Mouse (Mus musculus) neural tube, embryonic 11.5 days (tissue): ENCODE results near the gene Catsper2. TPM values are rescaled to one million over a fixed set of nuclear protein-coding genes. Genes with fewer than 3 reads are reported as not detected.

Source experiments
- ATAC-seq: fragments of 200-750 bp; cut with Nextera tagmentation; 2 replicates; pipeline ENCODE4 v1.8.0; 2017; ENCODE audit warnings: moderate number of reproducible peaks, mild to moderate bottlenecking, moderate TSS enrichment, moderate library complexity; ENCODE audit not compliant: insufficient read depth, low FRiP score, low TSS enrichment
- DNase-seq: peaks from one replicate; pipeline ENCODE4 v3.0.0-alpha.2; 2015; ENCODE audit warnings: low spot score
- H3K27ac ChIP-seq: fragments of 300-500 bp; sonication (generic); 2 replicates; pipeline ENCODE4 v1.5.1; 2014; ENCODE audit warnings: low read depth, mild to moderate bottlenecking, low read length
- H3K27me3 ChIP-seq: fragments of 300-500 bp; sonication (generic); 2 replicates; pipeline ENCODE4 v1.6.1; 2014; ENCODE audit warnings: mild to moderate bottlenecking, low read length, mixed read lengths; ENCODE audit not compliant: control insufficient read depth, insufficient read depth
- H3K36me3 ChIP-seq: fragments of 300-500 bp; sonication (generic); 2 replicates; pipeline ENCODE4 v1.6.1; 2014; ENCODE audit warnings: mild to moderate bottlenecking, low read length, moderate library complexity, mixed read lengths; ENCODE audit not compliant: control insufficient read depth, insufficient read depth
- H3K4me1 ChIP-seq: fragments of 300-500 bp; sonication (generic); 2 replicates; pipeline ENCODE4 v1.6.1; 2014; ENCODE audit warnings: low read length, mixed read lengths; ENCODE audit not compliant: control insufficient read depth, insufficient read depth
- H3K4me2 ChIP-seq: fragments of 300-500 bp; sonication (generic); 2 replicates; pipeline ENCODE4 v1.6.1; 2014; ENCODE audit warnings: low read depth, mild to moderate bottlenecking, moderate library complexity
- H3K4me3 ChIP-seq: fragments of 300-500 bp; sonication (generic); 2 replicates; pipeline ENCODE4 v1.5.1; 2014; ENCODE audit warnings: low read depth, low read length
- H3K9ac ChIP-seq: fragments of 300-500 bp; sonication (generic); 2 replicates; pipeline ENCODE4 v1.6.1; 2014; ENCODE audit warnings: mild to moderate bottlenecking, low read length
- H3K9me3 ChIP-seq: fragments of 300-500 bp; sonication (generic); 2 replicates; pipeline ENCODE4 v1.6.1; 2016; ENCODE audit warnings: low read length; ENCODE audit not compliant: control insufficient read depth
- WGBS: fragments of 180-500 bp; shearing (Covaris S2); extraction: QIAGEN DNeasy Blood & Tissue Kit; methylation state at CpG from one replicate; pipeline ENCODE4 v1.1.7; 2014; 5-methylcytosine and 5-hydroxymethylcytosine counted together
- polyA plus RNA-seq: library from polyadenylated mRNA; unstranded; fragments of >200 nt; fragmentation: Nextera tagmentation; extraction: Ambion mirVana; gene quantifications from 2 replicates; pipeline ENCODE4 v1.2.1, GENCODE M21; 2014

Gene Catsper2
- polyA plus RNA-seq, 1 experiment from 2014 or later: 1.7 TPM

GRCm38 (mm10) chr2:121374766-121375165 is 38.8 kb downstream of the Catsper2 start:
- WGBS: 72% methylated on average over 2 of the region's 2 CpGs
- DNase-seq: no peak
- no peaks in the 10 kb centered on the region for H3K4me1 ChIP-seq
- H3K36me3 ChIP-seq: no peaks in the 10 kb centered on the region
- H3K9me3 ChIP-seq: no peaks in the 10 kb centered on the region
- H3K27me3 ChIP-seq: no peaks in the 10 kb centered on the region
- ATAC-seq: no peak
- H3K9ac ChIP-seq: no peak overlapping the region; the same call in 1 of the 2 replicates
- H3K4me3 ChIP-seq: no peak overlapping the region
- H3K27ac ChIP-seq: no peak overlapping the region
- H3K4me2 ChIP-seq: no peak overlapping the region

- no peaks in the 10 kb centered on the region for H3K36me3 ChIP-seq
- H3K4me3 ChIP-seq: no peak overlapping the region
- DNase-seq (no peak), ATAC-seq (no peak)
- no peaks in the 10 kb centered on the region for H3K27me3 ChIP-seq
- no peak overlapping the region for H3K4me2 ChIP-seq
- no peaks in the 10 kb centered on the region for H3K9me3 ChIP-seq
- no peaks in the 10 kb centered on the region for H3K4me1 ChIP-seq
- H3K9ac ChIP-seq: no peak overlapping the region
- WGBS: 80% methylated on average over 3 of the region's 3 CpGs
- no peak overlapping the region for H3K27ac ChIP-seq
These were observed 41.3 kb downstream of the Catsper2 start for GRCm38 (mm10) chr2:121372266-121372665.

- H3K9me3 ChIP-seq: no peaks in the 10 kb centered on the region
- no peak for DNase-seq
- no peak overlapping the region for H3K9ac ChIP-seq
- no peaks in the 10 kb centered on the region for H3K27me3 ChIP-seq
- no peaks in the 10 kb centered on the region for H3K4me1 ChIP-seq
- no peak for ATAC-seq
- no peaks in the 10 kb centered on the region for H3K36me3 ChIP-seq
- no peak overlapping the region for H3K4me2 ChIP-seq
- H3K4me3 ChIP-seq: no peak overlapping the region
- H3K27ac ChIP-seq: no peak overlapping the region
- 85% methylated on average over 5 of the region's 5 CpGs for WGBS
These were observed 42.7 kb downstream of the Catsper2 start for GRCm38 (mm10) chr2:121370921-121371320.

GRCm38 (mm10) chr2:121368831-121369230 is 44.8 kb downstream of the Catsper2 start:
- Histone ChIP-seq H3K27ac (no peak overlapping the region), H3K4me1 (no peaks in the 10 kb centered on the region), H3K9ac (no peak overlapping the region), H3K27me3 (no peaks in the 10 kb centered on the region), H3K36me3 (no peaks in the 10 kb centered on the region), H3K4me3 (no peak overlapping the region), H3K4me2 (no peak overlapping the region), H3K9me3 (no peaks in the 10 kb centered on the region)
- WGBS: 83% methylated on average over 2 of the region's 2 CpGs
- DNase-seq: no peak
- no peak for ATAC-seq

GRCm38 (mm10) chr2:121363656-121364055 is 49.9 kb downstream of the Catsper2 start:
- DNase-seq (no peak), ATAC-seq (no peak)
- 90% methylated on average over 3 of the region's 3 CpGs for WGBS
- Histone ChIP-seq H3K9ac (no peak overlapping the region), H3K27ac (no peak overlapping the region), H3K9me3 (no peaks in the 10 kb centered on the region), H3K4me3 (no peak overlapping the region), H3K4me1 (0 out of 2 replicates have a peak, but pooled peaks cover under 1% of the 10 kb centered on the region), H3K36me3 (no peaks in the 10 kb centered on the region), H3K27me3 (no peaks in the 10 kb centered on the region), H3K4me2 (no peak overlapping the region)

GRCm38 (mm10) chr2:121359461-121359860 is 54.1 kb downstream of the Catsper2 start:
- WGBS: 67% methylated on average over 4 of the region's 4 CpGs
- no peaks in the 10 kb centered on the region for H3K36me3 ChIP-seq
- no peaks in the 10 kb centered on the region for H3K9me3 ChIP-seq
- no peak overlapping the region for H3K4me2 ChIP-seq
- H3K4me1 ChIP-seq: 0 out of 2 replicates have a peak, but pooled peaks cover 6% of the 10 kb centered on the region
- no peak for ATAC-seq
- DNase-seq: no peak
- H3K4me3 ChIP-seq: no peak overlapping the region
- no peak overlapping the region for H3K9ac ChIP-seq
- H3K27ac ChIP-seq: no peak overlapping the region
- peaks cover 4% of the 10 kb centered on the region; the same call in 1 of the 2 replicates for H3K27me3 ChIP-seq

- H3K9me3 ChIP-seq: no peaks in the 10 kb centered on the region
- H3K4me2 ChIP-seq: peak overlapping the region; percentile 49
- H3K4me3 ChIP-seq: peak overlapping the region; percentile 30
- H3K27ac ChIP-seq: no peak overlapping the region
- no peaks in the 10 kb centered on the region for H3K36me3 ChIP-seq
- WGBS: 0% methylated on average over 16 of the region's 16 CpGs
- DNase-seq (peak; percentile 32), ATAC-seq (no peak)
- 0 out of 2 replicates have a peak, but pooled peaks cover 6% of the 10 kb centered on the region for H3K4me1 ChIP-seq
- H3K27me3 ChIP-seq: peaks cover 4% of the 10 kb centered on the region; the same call in 1 of the 2 replicates
- H3K9ac ChIP-seq: peak overlapping the region; percentile 33; the same call in 1 of the 2 replicates
These were observed 55.2 kb downstream of the Catsper2 start for GRCm38 (mm10) chr2:121358381-121358780.

- H3K9ac ChIP-seq: no peak overlapping the region
- H3K27ac ChIP-seq: no peak overlapping the region
- DNase-seq (no peak), ATAC-seq (no peak)
- no peaks in the 10 kb centered on the region for H3K36me3 ChIP-seq
- H3K9me3 ChIP-seq: no peaks in the 10 kb centered on the region
- H3K4me1 ChIP-seq: 0 out of 2 replicates have a peak, but pooled peaks cover 6% of the 10 kb centered on the region
- WGBS: 7% methylated on average over 4 of the region's 4 CpGs
- H3K27me3 ChIP-seq: peaks cover 4% of the 10 kb centered on the region; the same call in 1 of the 2 replicates
- H3K4me2 ChIP-seq: peak overlapping the region; percentile 49
- peak overlapping the region; percentile 30; the same call in 1 of the 2 replicates for H3K4me3 ChIP-seq
These were observed 55.6 kb downstream of the Catsper2 start for GRCm38 (mm10) chr2:121357961-121358360.

- peak within 1 kb of the TSS; percentile 33; the same call in 1 of the 2 replicates for H3K9ac ChIP-seq
- ATAC-seq (no peak), DNase-seq (no peak)
- H3K27ac ChIP-seq: no peak within 1 kb of the TSS
- H3K36me3 ChIP-seq: no peaks in the 10 kb centered on the region
- H3K4me2 ChIP-seq: peak within 1 kb of the TSS; percentile 49
- H3K9me3 ChIP-seq: no peaks in the 10 kb centered on the region
- peaks cover 4% of the 10 kb centered on the region; the same call in 1 of the 2 replicates for H3K27me3 ChIP-seq
- WGBS: 71% methylated on average over 5 of the region's 5 CpGs
- H3K4me3 ChIP-seq: peak within 1 kb of the TSS; percentile 30
- H3K4me1 ChIP-seq: 0 out of 2 replicates have a peak, but pooled peaks cover 6% of the 10 kb centered on the region
These were observed 56.1 kb downstream of the Catsper2 start, which contains the start of gene Ckmt1 for GRCm38 (mm10) chr2:121357494-121357893. Gene Ckmt1, plus strand, starts transcription at chr2:121357714.
